ENCODE assay signal across 23 mouse cellular contexts in genomic region chr4:70471398-70471797, GRCm38 (mm10).
DNase-seq lines count a peak whose midpoint lies in the region; ATAC-seq and TF ChIP-seq lines count a peak whose summit lies in the region.
"Had no signal": no experiment of that assay in that cellular context is flagged by ENCODE, and none has a peak within 500 bp of the region (broad histone marks: within the 10 kb centered on the region; RNA-seq: fewer than 3 reads in every experiment).

No protein-coding gene starts in this region.

- peak in 1 of 2 experiments; percentile 10 for DNase-seq in layer of hippocampus, adult 2 months (ENCODE audit: low spot score in 2 of 2)
- no peak for DNase-seq in layer of hippocampus, postnatal 25 days (ENCODE audit: extremely low spot score in 1 of 2, low spot score in 1 of 2)
- peak; percentile 49 for DNase-seq in Muller cell, postnatal 12 days (ENCODE audit: inconsistent ontology term)
- no peak for DNase-seq in midbrain, embryonic 10.5 days (ENCODE audit: low spot score)
- no peak for DNase-seq in lung, postnatal 0 days (ENCODE audit: low spot score)
- DNase-seq: adrenal gland, adult 2 months; adrenal gland, postnatal 10 days; adrenal gland, postnatal 25 days; cerebellum, adult 11 months; cerebellum, adult 18-20 months; cerebellum, adult 8-10 months; cerebellum, adult 9-11 months; cerebellum, postnatal 14 days; cerebellum, postnatal 36 days; embryo, embryonic 11 days had no signal

- no peak overlapping the region for H3K9ac ChIP-seq in lung, postnatal 0 days (replicated peaks; ENCODE audit: low read depth)
- H3K9ac ChIP-seq: embryonic facial prominence, embryonic 13.5 days; embryonic facial prominence, embryonic 15.5 days; forebrain, embryonic 12.5 days had no signal

- ATAC-seq in lung, postnatal 0 days, result no peak
- ATAC-seq: forebrain, embryonic 14.5 days; forebrain, embryonic 16.5 days had no signal

- no peak for TF ChIP-seq CTCF in layer of hippocampus, adult 2 months (conservative IDR thresholded peaks at IDR 0.05)
- no peak for TF ChIP-seq CTCF in lung, postnatal 0 days (IDR thresholded peaks at IDR 0.05)

- no peak overlapping the region for H3K4me3 ChIP-seq in layer of hippocampus, adult 2 months
- H3K4me3 ChIP-seq in midbrain, embryonic 10.5 days, result no peak overlapping the region
- no peak overlapping the region for H3K4me3 ChIP-seq in lung, postnatal 0 days (ENCODE audit: low read depth, low read length)
- H3K4me3 ChIP-seq: embryonic facial prominence, embryonic 13.5 days; embryonic facial prominence, embryonic 15.5 days; erythroblast, embryonic 14.5 days; forebrain, embryonic 10.5 days; forebrain, embryonic 12.5 days had no signal

- H3K27ac ChIP-seq in layer of hippocampus, adult 2 months, result peak overlapping the region; percentile 67
- no peak overlapping the region for H3K27ac ChIP-seq in midbrain, embryonic 10.5 days (replicated peaks)
- no peak overlapping the region for H3K27ac ChIP-seq in lung, postnatal 0 days (ENCODE audit: low read length)
- H3K27ac ChIP-seq: embryonic facial prominence, embryonic 13.5 days; embryonic facial prominence, embryonic 15.5 days; forebrain, embryonic 10.5 days; forebrain, embryonic 12.5 days had no signal

- no peaks in the 10 kb centered on the region for H3K4me1 ChIP-seq in midbrain, embryonic 10.5 days
- H3K4me1 ChIP-seq in lung, postnatal 0 days (ENCODE audit: insufficient read depth, low read depth, low read length), result no peaks in the 10 kb centered on the region
- H3K4me1 ChIP-seq: embryonic facial prominence, embryonic 13.5 days; embryonic facial prominence, embryonic 15.5 days; forebrain, embryonic 10.5 days; forebrain, embryonic 12.5 days had no signal

- no peak for TF ChIP-seq EP300 in lung, postnatal 0 days (IDR thresholded peaks at IDR 0.05)

- no peaks in the 10 kb centered on the region for H3K27me3 ChIP-seq in midbrain, embryonic 10.5 days (ENCODE audit: low read depth, poor library complexity, severe bottlenecking)
- H3K27me3 ChIP-seq in lung, postnatal 0 days (replicated peaks; ENCODE audit: insufficient read depth, low read length), result no peaks in the 10 kb centered on the region
- H3K27me3 ChIP-seq: embryonic facial prominence, embryonic 13.5 days; embryonic facial prominence, embryonic 15.5 days; forebrain, embryonic 12.5 days had no signal

- no peaks in the 10 kb centered on the region for H3K9me3 ChIP-seq in midbrain, embryonic 10.5 days (replicated peaks)
- no peaks in the 10 kb centered on the region for H3K9me3 ChIP-seq in lung, postnatal 0 days (ENCODE audit: low read length)
- H3K9me3 ChIP-seq: embryonic facial prominence, embryonic 13.5 days; embryonic facial prominence, embryonic 15.5 days; forebrain, embryonic 10.5 days; forebrain, embryonic 12.5 days; G1E had no signal

- H3K36me3 ChIP-seq in midbrain, embryonic 10.5 days, result peaks cover 7% of the 10 kb centered on the region; the same call in 1 of the 2 replicates
- H3K36me3 ChIP-seq in lung, postnatal 0 days (ENCODE audit: insufficient read depth, low read length), result no peaks in the 10 kb centered on the region
- H3K36me3 ChIP-seq: embryonic facial prominence, embryonic 13.5 days; embryonic facial prominence, embryonic 15.5 days; G1E had no signal

- H3K4me2 ChIP-seq in lung, postnatal 0 days (replicated peaks; ENCODE audit: low read depth, low read length), result no peak overlapping the region
- H3K4me2 ChIP-seq: embryonic facial prominence, embryonic 13.5 days; embryonic facial prominence, embryonic 15.5 days; forebrain, embryonic 12.5 days had no signal

- 85% methylated on average over 2 of the region's 2 CpGs for WGBS in midbrain, embryonic 10.5 days
- 63% methylated on average over 2 of the region's 2 CpGs for WGBS in lung, postnatal 0 days
